Mouse (Mus musculus): ENCODE data around the gene Thbs1.

Gene Thbs1

DNA sequence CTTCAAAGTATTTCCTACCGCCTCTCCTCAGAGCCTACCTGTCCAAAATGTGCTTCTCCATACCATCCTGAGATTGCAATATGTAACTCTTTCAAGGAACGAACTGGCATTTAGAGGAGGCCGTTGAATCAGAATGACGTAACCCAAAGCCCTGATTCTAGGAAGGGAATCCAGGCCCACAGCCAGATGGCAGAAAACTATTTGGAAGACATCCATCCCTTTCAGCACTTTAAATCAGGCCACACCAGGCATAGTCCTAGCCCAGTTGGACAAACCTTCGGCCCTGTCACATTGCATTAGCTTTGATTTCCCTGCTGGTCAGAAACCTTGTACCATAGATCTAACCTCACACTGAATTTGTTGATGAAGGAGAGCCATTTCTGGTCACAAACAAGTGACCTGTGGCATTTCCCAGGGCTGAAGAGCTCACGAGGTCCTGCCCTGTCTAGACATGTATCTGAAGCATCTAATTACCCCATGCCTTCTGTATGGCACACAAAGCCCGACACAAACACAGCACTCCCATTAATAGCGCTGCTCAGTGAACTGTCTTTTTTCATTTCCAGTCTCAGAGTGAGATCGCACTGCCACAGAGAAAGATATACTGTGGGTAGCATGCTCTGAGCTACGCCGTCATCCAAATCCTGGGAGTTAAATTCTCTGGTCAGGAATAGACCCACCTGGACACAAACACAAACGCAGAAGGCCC is 38.3 kb downstream of the Thbs1 start:
- peak; percentile 34 to 50 for DNase-seq

DNA sequence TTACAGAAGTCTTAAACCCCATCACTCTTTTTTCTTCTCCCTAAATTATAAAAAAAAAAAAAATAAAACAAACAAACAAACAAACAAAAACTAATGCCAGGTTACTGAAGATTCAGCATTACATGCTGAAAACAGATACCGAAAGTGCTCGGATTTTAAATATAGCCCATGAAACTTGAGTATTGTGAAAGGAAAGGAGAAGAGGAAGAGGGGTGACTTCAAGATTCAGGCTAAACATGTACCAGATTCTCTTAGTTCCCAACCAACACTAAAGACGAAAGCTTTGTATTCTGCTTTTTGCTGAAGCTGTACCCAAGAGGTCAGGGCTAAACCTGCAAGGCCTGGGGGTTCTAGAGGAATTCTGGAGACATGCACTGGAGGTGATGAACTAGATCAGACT is 46.4 kb downstream of the Thbs1 start:
- DNase-seq, result no peak

DNA sequence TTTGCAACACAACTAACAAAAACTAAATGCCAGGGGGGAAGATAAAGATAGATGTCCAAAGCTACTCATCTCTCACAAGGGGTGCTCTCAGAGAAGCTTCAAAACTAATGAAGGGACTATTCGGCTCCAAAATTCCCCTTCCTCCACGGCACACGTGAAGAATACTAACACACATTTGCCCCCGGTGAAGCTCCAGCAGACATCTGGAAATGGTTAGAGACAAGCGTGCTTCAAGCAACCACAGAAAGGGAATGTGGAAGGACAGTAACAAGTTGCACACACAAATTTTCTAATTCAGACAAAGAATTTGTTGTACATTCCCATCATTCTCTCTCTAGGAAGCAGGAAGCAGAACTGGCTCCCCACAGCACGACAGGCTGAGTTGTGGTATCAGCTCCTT is 47.5 kb downstream of the Thbs1 start:
- DNase-seq, result no peak

DNA sequence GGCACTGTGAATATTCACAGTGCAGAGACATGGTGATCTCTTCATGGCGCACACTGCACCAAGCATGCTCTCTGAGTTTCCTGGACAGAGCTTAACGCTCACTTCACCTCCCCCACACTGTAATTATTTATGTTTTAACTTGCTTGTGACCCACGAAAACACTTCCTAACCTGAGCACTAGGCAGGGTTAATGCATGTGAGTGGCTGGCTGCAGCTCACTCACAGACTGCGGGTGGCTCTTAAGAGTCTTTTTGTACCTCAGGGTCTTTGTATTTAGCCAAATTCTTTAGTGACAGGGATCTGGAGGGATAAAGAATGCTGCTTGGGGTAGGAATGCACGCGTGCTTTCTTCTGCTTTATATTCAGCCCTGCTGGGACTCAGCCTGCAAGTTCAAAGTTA is 48.9 kb downstream of the Thbs1 start:
- DNase-seq, result no peak

DNA sequence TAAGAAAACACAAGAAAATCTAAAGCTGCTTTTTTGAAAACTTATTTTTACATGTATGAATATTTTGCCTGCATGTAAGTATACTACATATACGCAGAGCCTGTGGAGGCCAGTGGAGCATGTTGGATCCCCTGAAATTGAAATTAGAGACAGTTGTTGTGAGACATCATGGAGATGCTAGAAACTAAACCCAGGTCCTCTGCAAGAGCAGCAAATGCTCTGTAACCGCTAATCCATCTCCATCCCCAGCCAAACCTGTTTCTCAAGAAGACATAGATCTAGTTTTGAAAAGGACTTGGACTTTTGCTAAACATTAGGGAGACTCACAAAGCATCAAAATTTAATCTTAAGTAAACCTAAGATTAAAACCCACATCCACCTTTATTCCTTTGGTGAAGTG is 49.3 kb downstream of the Thbs1 start:
- no peak for DNase-seq

DNA sequence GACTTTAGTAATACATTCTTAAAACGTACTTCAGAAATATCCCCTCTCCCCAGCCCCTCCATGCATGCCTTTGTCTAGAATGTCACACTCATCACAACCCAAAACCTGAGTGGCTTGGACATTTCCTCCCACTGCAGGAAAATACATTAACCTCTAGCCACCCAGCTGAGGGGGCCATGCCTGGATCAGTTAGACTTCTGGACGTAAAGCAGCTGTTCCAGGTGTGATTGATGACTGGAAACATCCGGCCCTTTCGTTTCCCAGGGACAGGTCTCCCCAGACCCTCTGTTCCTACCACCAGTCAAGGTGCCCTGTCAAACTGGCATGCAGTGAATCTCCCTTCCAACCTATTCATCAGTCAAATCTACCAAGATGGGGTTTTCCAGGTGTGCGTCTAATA is 50.8 kb downstream of the Thbs1 start:
- DNase-seq, result no peak

DNA sequence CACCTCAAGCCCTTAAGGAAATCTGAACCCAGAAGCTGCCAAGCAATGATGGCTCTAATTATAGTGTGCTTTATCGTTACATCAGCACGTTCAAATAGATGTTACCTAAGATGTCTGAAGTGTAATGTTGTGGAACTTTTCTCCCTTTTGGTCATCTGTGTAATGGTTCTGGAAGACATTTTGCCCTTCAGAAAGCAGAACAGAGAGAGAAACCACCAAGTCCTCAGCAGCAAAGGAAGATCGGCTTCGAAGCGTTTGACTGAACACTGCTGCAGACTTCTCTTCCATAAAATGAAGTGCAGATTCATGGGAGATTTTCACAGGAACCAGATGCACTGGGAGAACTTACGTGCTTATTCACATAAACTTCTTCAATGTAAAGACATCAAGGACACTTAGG is 52.5 kb downstream of the Thbs1 start:
- no peak for DNase-seq

DNA sequence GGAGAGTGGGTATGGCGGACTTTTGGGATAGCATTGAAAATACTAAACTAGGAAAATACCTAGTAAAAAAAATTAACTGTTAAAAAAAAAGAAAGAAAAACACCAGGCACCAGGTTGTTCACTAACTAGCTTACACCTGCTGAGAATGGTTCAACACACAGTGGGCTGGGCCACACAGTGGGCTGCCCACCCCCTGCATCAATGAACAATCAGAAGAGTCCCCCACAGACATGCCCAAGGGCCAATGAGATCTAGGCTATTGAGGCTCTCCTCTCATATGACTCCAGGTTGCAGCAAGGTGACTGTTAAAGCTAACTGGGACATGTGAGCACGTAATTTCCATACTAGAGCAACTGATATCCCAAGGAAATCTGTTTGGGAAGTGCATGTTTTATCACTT is 54.0 kb downstream of the Thbs1 start:
- DNase-seq, result no peak

DNA sequence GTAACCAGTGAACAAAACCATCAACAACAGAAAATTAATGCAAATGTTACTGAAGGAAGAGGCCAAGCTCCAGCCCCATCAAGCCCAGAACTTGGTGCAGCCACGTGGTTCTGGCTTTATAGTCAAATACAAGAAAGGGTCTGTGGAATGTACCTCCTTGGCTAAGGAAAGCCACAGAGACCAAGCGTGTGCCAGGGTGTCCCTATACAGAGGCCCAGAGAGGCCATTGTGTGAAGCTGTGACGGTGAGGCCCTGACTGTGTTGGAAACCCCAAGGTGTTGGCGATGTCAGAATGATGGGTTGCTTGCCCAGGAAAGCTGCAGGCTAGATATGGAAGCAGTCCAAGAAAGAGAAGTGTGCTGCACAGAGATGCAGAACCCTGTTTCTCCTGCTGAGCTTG is 56.1 kb downstream of the Thbs1 start:
- no peak for DNase-seq

DNA sequence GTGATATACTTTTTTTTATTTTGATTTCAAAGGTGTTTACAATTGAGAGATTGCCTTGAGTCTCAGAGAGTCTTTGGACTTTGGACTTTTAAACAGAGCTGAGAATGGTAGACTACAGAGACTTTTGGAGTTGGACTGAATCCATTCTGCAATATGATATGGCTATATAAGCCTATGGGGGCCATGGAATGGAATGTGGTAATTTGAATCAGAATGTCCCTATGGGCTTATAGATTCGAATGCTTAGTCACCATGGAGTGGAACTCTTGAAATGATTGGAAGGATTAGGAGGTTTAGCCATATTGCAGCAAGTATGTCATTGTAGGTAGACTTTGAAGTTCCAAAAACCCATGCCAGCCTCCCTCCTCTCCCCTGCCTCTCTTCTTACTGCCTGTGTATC is 56.5 kb downstream of the Thbs1 start:
- DNase-seq, result no peak

DNA sequence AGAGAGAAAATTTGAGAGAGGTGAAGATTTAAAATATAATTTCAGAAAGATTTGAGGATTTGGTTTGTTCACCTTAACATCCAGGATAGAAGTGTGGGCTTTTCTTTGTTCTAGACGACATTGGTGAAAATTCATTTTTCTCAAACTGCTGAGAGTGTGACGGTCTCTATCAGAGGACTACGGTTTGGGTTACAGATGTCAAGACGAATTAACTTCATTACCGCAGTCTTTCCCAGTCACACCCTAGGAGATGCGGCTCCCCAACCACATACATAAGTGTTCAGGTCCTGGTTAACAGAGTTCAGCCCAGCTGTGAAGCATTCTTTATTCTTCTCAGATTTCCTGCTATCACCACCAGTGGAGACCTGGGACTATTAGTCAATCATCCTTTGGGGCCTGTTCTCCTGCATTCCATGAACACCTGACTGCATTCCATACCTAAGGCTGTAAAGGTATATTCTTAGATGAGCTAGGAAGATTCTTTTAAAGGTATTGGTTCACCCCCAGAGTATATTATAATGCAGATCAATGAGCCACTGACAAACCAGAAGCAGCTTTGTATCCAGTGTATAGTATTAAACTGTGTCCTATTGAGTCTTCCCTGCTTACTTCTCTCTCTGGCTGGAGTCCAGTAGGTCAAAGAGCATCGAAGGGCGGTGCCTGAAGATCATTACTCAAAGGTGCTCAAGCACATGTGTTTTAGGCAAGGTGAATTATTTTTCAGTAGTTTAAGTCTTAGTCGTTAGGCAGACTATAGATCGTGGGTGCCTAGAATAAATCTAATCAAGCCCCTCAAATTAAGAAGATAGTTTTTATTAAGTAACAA is 63.1 kb downstream of the Thbs1 start:
- DNase-seq, result peak; percentile 67 to 69
